Mouse (Mus musculus): ENCODE measurements around the gene Pax3. TPM values are rescaled to one million over a fixed set of nuclear protein-coding genes. Genes with fewer than 3 reads are reported as not detected.

Gene Pax3
- polyA plus RNA-seq (2015; fragmentation: Nextera tagmentation; extraction: Ambion mirVana), result 0.95 and 1.1 TPM in 2 replicates

- peaks cover 96% of the 10 kb centered on the region for H3K27me3 ChIP-seq
- H3K4me3 ChIP-seq, result peak within 1 kb of the TSS; percentile 42
- peaks cover 20% of the 10 kb centered on the region for H3K4me1 ChIP-seq
- peak within 1 kb of the TSS; percentile 39; the same call in 1 of the 2 replicates for H3K9ac ChIP-seq
- peak within 1 kb of the TSS; percentile 64 for H3K4me2 ChIP-seq (replicated peaks)
- no peaks in the 10 kb centered on the region for H3K36me3 ChIP-seq
- H3K27ac ChIP-seq, result no peak within 1 kb of the TSS
- H3K9me3 ChIP-seq, result no peaks in the 10 kb centered on the region
- whole genome bisulfite sequencing, result under 1% methylated on average over 37 of the region's 37 CpGs
- no peak for ATAC-seq (ENCODE audit: low FRiP score, low read depth)
Measured at GRCm38 (mm10) chr1:78196751-78197311, at the start of gene Pax3. Gene Pax3 (minus strand): TSS chr1:78197134.

DNA sequence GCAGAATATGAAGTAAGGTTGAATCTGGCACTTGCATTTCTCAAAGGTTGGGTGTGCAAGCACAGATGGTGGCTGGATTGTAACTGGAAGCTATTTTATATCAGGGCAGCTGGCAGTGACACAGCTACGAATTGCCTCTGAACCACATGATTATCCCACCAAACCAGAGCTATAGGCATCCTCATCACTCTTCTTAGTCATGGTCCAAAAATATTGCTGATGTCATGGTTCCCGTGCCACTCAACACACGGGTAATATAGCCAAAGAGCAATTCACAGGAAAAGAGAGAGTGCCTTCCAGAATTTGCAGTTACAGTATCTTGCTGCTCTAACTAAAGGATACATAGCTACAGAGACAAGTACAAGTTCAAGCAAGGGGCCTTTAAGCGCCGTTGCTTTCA is 37.4 kb upstream of the Pax3 start:
- Histone ChIP-seq H3K9me3 (no peaks in the 10 kb centered on the region), H3K9ac (no peak overlapping the region), H3K4me2 (replicated peaks) (no peak overlapping the region), H3K36me3 (no peaks in the 10 kb centered on the region), H3K4me1 (peaks cover 15% of the 10 kb centered on the region), H3K27me3 (no peaks in the 10 kb centered on the region), H3K27ac (no peak overlapping the region), H3K4me3 (no peak overlapping the region)
- no peak for ATAC-seq (ENCODE audit: low FRiP score, low read depth)
- 72% methylated on average over 5 of the region's 5 CpGs for WGBS

GRCm38 (mm10) chr1:78231901-78232546 is 35.1 kb upstream of the Pax3 start:
- Histone ChIP-seq H3K4me1 (peaks cover 15% of the 10 kb centered on the region), H3K27ac (peak overlapping the region; percentile 67; the same call in 1 of the 2 replicates), H3K9me3 (no peaks in the 10 kb centered on the region), H3K27me3 (peaks cover 6% of the 10 kb centered on the region; the same call in 1 of the 2 replicates), H3K36me3 (no peaks in the 10 kb centered on the region), H3K4me3 (no peak overlapping the region), H3K9ac (no peak overlapping the region), H3K4me2 (replicated peaks) (no peak overlapping the region)
- 36% methylated on average over 10 of the region's 10 CpGs for WGBS
- peak; percentile 59; the same call in 1 of the 2 replicates for ATAC-seq (ENCODE audit: low FRiP score, low read depth)

GRCm38 (mm10) chr1:78229801-78230200 is 32.9 kb upstream of the Pax3 start:
- Histone ChIP-seq H3K4me1 (peaks cover 12% of the 10 kb centered on the region), H3K27ac (no peak overlapping the region), H3K4me2 (replicated peaks) (no peak overlapping the region), H3K9ac (no peak overlapping the region), H3K4me3 (no peak overlapping the region), H3K27me3 (peaks cover 6% of the 10 kb centered on the region; the same call in 1 of the 2 replicates), H3K36me3 (no peaks in the 10 kb centered on the region), H3K9me3 (no peaks in the 10 kb centered on the region)
- no peak for ATAC-seq (ENCODE audit: low FRiP score, low read depth)

DNA sequence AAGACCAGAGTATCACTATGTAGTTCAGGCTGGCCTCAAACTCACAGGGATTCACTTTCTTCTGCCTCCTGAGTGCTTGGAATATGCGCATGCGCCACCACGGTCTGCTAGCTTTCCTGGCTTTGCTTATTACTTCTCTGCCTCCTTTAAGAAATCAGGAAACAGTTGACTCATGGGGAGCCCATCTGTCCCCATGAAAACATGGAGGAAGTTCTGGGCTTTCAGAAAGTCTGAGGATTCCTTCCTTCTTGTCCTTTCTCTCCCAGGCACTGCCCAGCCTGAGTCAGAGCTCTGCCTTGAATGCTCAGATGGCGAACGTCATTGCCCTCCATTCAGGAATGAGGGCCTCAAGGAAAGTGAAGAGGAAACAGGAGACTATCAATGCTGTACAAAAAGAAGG is 31.8 kb upstream of the Pax3 start:
- H3K4me1 ChIP-seq, result peaks cover 12% of the 10 kb centered on the region
- peaks cover 9% of the 10 kb centered on the region; the same call in 1 of the 2 replicates for H3K27me3 ChIP-seq
- H3K27ac ChIP-seq, result no peak overlapping the region
- ATAC-seq (ENCODE audit: low FRiP score, low read depth), result no peak
- H3K4me3 ChIP-seq, result no peak overlapping the region
- no peaks in the 10 kb centered on the region for H3K36me3 ChIP-seq
- H3K9me3 ChIP-seq, result no peaks in the 10 kb centered on the region
- H3K4me2 ChIP-seq (replicated peaks), result no peak overlapping the region
- no peak overlapping the region for H3K9ac ChIP-seq
- 64% methylated on average over 5 of the region's 5 CpGs for WGBS

- no peak overlapping the region for H3K27ac ChIP-seq
- peaks cover 27% of the 10 kb centered on the region for H3K4me1 ChIP-seq
- 0 out of 2 replicates have a peak overlapping the region, but pooled peaks have one; percentile 39 for H3K9ac ChIP-seq
- peak overlapping the region; percentile 95 for H3K4me2 ChIP-seq (replicated peaks)
- H3K9me3 ChIP-seq, result no peaks in the 10 kb centered on the region
- ATAC-seq (ENCODE audit: low FRiP score, low read depth), result no peak
- WGBS, result under 1% methylated on average over 19 of the region's 19 CpGs
- H3K27me3 ChIP-seq, result peaks cover 86% of the 10 kb centered on the region
- H3K36me3 ChIP-seq, result no peaks in the 10 kb centered on the region
- peak overlapping the region; percentile 65 for H3K4me3 ChIP-seq
Measured at GRCm38 (mm10) chr1:78218057-78218780, 21.3 kb upstream of the Pax3 start.

DNA sequence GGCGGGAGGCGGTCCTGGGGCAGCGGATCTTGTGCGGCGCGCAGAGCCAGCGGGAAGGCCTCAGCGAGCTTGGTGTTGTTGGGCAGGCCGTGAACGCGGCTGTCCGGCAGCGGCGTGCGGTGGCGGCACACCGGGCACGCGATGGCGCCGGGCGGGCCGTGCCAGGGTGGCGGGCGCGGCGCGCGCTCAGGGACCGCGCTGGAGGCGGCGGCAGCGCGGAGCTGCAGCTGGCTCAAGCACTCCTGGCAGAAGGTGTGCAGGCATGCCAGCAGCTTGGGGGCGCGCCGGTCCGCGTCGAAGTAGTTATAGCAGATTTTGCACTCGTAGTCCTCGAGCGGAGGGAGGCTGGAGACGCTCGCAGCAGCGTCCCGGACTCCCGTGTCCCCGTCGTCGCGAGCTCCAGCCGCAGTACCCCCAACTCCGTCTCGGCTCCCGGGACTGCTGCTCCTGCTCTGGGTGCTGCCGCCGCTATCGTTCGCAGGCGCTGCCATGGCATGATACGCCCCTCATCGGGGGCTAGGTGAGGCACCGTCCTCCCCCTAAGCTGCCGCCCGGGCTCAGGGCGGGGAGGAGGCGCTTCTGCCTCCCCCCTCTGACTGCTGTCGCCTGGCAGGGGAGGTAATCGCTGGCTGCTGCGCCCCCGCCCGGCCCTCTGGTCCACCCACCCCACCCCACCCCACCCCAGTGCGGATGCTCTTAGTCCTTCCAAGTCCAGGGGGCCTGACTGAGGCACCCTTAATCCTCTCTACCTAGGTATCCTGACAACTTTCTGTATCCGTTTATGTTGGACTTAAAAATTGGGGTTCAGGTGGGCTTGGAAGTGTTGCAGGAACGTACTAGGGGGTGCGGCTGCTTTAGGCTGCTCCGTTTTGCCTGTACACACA is 20.5 kb upstream of the Pax3 start:
- Histone ChIP-seq H3K27me3 (peaks cover 94% of the 10 kb centered on the region), H3K4me1 (peaks cover 24% of the 10 kb centered on the region), H3K36me3 (no peaks in the 10 kb centered on the region), H3K27ac (no peak overlapping the region), H3K4me2 (replicated peaks) (peak overlapping the region; percentile 95), H3K4me3 (peak overlapping the region; percentile 65), H3K9ac (peak overlapping the region; percentile 72), H3K9me3 (no peaks in the 10 kb centered on the region)
- peak; percentile 60; the same call in 1 of the 2 replicates for ATAC-seq (ENCODE audit: low FRiP score, low read depth)
- under 1% methylated on average over 74 of the region's 79 CpGs for WGBS

- under 1% methylated on average over 62 of the region's 79 CpGs for WGBS
- ATAC-seq (ENCODE audit: low FRiP score, low read depth), result 0 out of 2 replicates have a peak, but pooled peaks have one; percentile 45
- Histone ChIP-seq H3K27ac (no peak overlapping the region), H3K9ac (peak overlapping the region; percentile 72), H3K36me3 (no peaks in the 10 kb centered on the region), H3K4me3 (peak overlapping the region; percentile 65), H3K4me1 (peaks cover 24% of the 10 kb centered on the region), H3K27me3 (peaks cover 100% of the 10 kb centered on the region), H3K4me2 (replicated peaks) (peak overlapping the region; percentile 95), H3K9me3 (no peaks in the 10 kb centered on the region)
Measured at GRCm38 (mm10) chr1:78216509-78217141, 19.7 kb upstream of the Pax3 start.

DNA sequence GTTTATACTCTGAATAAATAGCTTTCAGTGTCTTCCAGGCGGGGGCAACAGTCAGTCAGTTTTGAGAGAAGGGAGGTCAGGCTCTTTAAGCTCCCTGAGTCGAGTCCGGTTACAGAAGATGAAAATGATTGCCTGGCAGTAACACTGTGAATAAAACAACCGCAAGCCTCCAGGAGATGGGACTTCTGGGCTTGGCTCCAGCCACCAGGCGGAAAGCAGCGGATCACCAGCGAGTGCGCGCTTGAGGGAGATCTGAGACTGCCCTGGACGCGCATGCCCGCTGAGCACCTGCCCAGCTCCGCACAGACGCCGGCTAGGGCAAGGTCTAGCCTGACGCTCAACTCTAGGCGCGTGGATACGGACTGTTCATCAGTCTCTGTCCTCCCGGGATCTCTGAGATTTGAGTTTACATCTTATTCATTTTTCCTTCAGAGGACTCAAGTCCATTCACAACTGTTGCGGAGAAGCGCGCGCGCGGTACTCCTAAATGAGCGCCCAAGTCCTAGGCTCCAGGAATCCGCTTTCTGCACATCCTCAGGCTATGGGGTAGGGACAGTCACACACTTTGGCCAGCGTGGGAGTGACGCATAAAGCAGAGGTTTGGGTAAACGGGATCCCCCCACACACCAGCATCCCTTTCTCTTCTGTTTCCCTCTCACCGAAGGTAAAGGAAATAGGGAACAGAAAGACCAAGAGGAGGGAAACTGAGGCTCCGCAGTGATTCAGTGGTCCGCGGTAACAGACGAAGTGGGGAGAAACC is 19.0 kb upstream of the Pax3 start:
- Histone ChIP-seq H3K4me2 (replicated peaks) (peak overlapping the region; percentile 95), H3K9ac (peak overlapping the region; percentile 72), H3K36me3 (no peaks in the 10 kb centered on the region), H3K9me3 (no peaks in the 10 kb centered on the region), H3K27ac (no peak overlapping the region), H3K4me1 (peaks cover 24% of the 10 kb centered on the region), H3K4me3 (peak overlapping the region; percentile 65), H3K27me3 (peaks cover 100% of the 10 kb centered on the region)
- peak; percentile 52; the same call in 1 of the 2 replicates for ATAC-seq (ENCODE audit: low FRiP score, low read depth)
- WGBS, result under 1% methylated on average over 36 of the region's 36 CpGs

- Histone ChIP-seq H3K36me3 (no peaks in the 10 kb centered on the region), H3K27me3 (peaks cover 100% of the 10 kb centered on the region), H3K4me1 (peaks cover 4% of the 10 kb centered on the region), H3K4me2 (replicated peaks) (no peak overlapping the region), H3K4me3 (no peak overlapping the region), H3K27ac (no peak overlapping the region), H3K9ac (no peak overlapping the region), H3K9me3 (no peaks in the 10 kb centered on the region)
- WGBS, result 5% methylated on average over 5 of the region's 5 CpGs
- ATAC-seq (ENCODE audit: low FRiP score, low read depth), result no peak
Measured at GRCm38 (mm10) chr1:78211041-78211440, 14.1 kb upstream of the Pax3 start.
